Mouse (Mus musculus): ENCODE measurements around the gene Lgr4. TPM values are rescaled to one million over a fixed set of nuclear protein-coding genes. Genes with fewer than 3 reads are reported as not detected.

The Lgr4 gene
- polyA plus RNA-seq, 1 experiment from 2014 or later = 39.0 TPM

DNA sequence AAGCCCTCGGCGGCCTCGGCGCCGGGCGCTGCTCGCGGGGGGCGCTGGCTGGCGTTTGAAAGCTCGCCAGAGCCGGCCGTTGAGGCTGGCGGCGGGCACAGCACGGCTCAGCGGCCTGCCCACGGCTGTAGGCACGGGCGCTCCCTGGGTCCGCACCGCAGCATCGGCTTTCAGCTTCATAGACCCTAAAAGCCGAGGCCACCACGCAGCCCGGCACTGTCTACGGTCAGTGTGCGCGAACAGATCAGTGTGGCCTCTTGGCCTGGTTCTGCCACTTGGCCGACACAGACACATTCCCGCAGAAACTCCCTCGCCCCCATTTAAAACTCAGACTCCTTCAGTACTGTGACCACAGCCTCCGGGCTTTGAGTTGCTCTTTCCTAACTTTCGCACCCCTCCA, 26.4 kb upstream of the Lgr4 start:
- Histone ChIP-seq H3K27ac (ENCODE audit: low read length) (peak overlapping the region; percentile 84), H3K4me3 (ENCODE audit: low read depth, low read length) (peak overlapping the region; percentile 86), H3K9me3 (ENCODE audit: control insufficient read depth, low read depth, low read length) (peaks cover 4% of the 10 kb centered on the region; the same call in 1 of the 2 replicates), H3K27me3 (ENCODE audit: control insufficient read depth, insufficient read depth, low read length) (no peaks in the 10 kb centered on the region), H3K4me1 (ENCODE audit: control insufficient read depth, insufficient read depth, low read length) (peaks cover 13% of the 10 kb centered on the region), H3K9ac (replicated peaks; ENCODE audit: low read depth, low read length) (peak overlapping the region; percentile 87), H3K36me3 (ENCODE audit: control insufficient read depth, insufficient read depth, low read length) (peaks cover 17% of the 10 kb centered on the region), H3K4me2 (replicated peaks; ENCODE audit: low read depth, low read length) (peak overlapping the region; percentile 49)
- WGBS = under 1% methylated on average over 34 of the region's 34 CpGs
- ATAC-seq (ENCODE audit: insufficient number of reproducible peaks, insufficient read depth, low FRiP score, low read depth) = peak; percentile 80

DNA sequence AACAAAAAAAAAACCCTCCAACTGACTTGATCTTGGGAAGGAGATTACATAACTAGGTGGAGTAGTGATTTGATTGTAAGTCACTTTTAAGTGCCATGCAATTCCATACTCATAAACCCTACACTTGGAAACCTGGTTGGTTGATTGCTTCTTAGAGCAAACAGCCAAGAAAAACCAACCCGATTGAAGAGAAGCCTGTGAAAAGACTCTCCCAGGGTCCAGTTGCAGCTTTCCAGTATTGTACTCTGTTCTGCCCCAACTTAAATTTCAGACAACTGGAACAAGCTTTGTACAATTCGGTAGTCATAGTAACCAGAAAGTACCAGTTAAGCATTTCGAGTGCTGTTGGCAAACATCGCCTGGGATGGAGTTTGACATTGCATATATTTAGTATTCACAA, 26.0 kb upstream of the Lgr4 start:
- Histone ChIP-seq H3K36me3 (ENCODE audit: control insufficient read depth, insufficient read depth, low read length) (peaks cover 21% of the 10 kb centered on the region), H3K4me3 (ENCODE audit: low read depth, low read length) (peak overlapping the region; percentile 86), H3K27ac (ENCODE audit: low read length) (peak overlapping the region; percentile 84; the same call in 1 of the 2 replicates), H3K9ac (replicated peaks; ENCODE audit: low read depth, low read length) (peak overlapping the region; percentile 87), H3K9me3 (ENCODE audit: control insufficient read depth, low read depth, low read length) (peaks cover 4% of the 10 kb centered on the region; the same call in 1 of the 2 replicates), H3K4me2 (replicated peaks; ENCODE audit: low read depth, low read length) (peak overlapping the region; percentile 49), H3K4me1 (ENCODE audit: control insufficient read depth, insufficient read depth, low read length) (peaks cover 13% of the 10 kb centered on the region), H3K27me3 (ENCODE audit: control insufficient read depth, insufficient read depth, low read length) (no peaks in the 10 kb centered on the region)
- 32% methylated on average over 4 of the region's 4 CpGs for WGBS
- no peak for ATAC-seq (ENCODE audit: insufficient number of reproducible peaks, insufficient read depth, low FRiP score, low read depth)

DNA sequence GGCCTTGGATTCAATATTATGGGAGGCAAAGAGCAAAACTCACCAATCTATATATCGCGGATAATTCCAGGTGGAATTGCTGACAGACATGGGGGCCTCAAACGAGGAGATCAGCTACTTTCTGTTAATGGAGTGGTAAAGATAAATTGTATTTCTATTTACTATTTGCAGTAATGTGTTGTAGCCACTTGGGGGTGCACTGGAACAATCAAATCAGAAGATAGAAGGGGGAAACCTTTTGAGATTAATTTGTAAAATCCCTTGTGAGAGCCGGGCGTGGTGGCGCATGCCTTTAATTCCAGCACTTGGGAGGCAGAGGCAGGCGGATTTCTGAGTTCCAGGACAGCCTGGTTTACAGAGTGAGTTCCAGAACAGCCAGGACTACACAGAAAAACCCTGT, 21.1 kb upstream of the Lgr4 start:
- no peak for ATAC-seq (ENCODE audit: insufficient number of reproducible peaks, insufficient read depth, low FRiP score, low read depth)
- Histone ChIP-seq H3K27me3 (ENCODE audit: control insufficient read depth, insufficient read depth, low read length) (no peaks in the 10 kb centered on the region), H3K4me1 (ENCODE audit: control insufficient read depth, insufficient read depth, low read length) (peaks cover 13% of the 10 kb centered on the region), H3K9ac (replicated peaks; ENCODE audit: low read depth, low read length) (no peak overlapping the region), H3K36me3 (ENCODE audit: control insufficient read depth, insufficient read depth, low read length) (peaks cover 47% of the 10 kb centered on the region), H3K4me3 (ENCODE audit: low read depth, low read length) (no peak overlapping the region), H3K27ac (ENCODE audit: low read length) (no peak overlapping the region), H3K9me3 (ENCODE audit: control insufficient read depth, low read depth, low read length) (no peaks in the 10 kb centered on the region), H3K4me2 (replicated peaks; ENCODE audit: low read depth, low read length) (no peak overlapping the region)
- WGBS = 87% methylated on average over 7 of the region's 7 CpGs

DNA sequence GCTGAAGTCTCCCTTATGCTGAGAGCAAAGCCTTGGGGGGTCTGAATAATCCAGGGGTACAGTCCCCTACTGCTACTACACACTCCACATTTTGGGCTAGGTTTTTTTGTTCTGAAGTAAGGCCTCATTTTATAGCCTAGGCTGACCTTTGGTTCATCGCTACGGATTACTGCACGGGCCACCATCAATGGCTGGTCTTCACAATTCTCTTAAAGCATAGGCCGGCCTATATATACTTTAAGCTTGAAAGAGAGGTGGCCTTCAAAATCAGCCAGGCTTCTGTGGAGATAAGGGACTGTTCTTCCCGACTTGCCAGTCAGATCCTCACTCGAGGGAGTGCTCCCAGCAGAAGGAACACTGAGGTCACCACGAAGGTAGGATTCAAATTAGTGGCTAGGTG, 14.6 kb upstream of the Lgr4 start:
- Histone ChIP-seq H3K4me3 (ENCODE audit: low read depth, low read length) (no peak overlapping the region), H3K4me1 (ENCODE audit: control insufficient read depth, insufficient read depth, low read length) (no peaks in the 10 kb centered on the region), H3K4me2 (replicated peaks; ENCODE audit: low read depth, low read length) (no peak overlapping the region), H3K9me3 (ENCODE audit: control insufficient read depth, low read depth, low read length) (no peaks in the 10 kb centered on the region), H3K27me3 (ENCODE audit: control insufficient read depth, insufficient read depth, low read length) (no peaks in the 10 kb centered on the region), H3K36me3 (ENCODE audit: control insufficient read depth, insufficient read depth, low read length) (peaks cover 14% of the 10 kb centered on the region), H3K9ac (replicated peaks; ENCODE audit: low read depth, low read length) (no peak overlapping the region), H3K27ac (ENCODE audit: low read length) (no peak overlapping the region)
- 76% methylated on average over 7 of the region's 7 CpGs for WGBS
- ATAC-seq (ENCODE audit: insufficient number of reproducible peaks, insufficient read depth, low FRiP score, low read depth) = no peak

DNA sequence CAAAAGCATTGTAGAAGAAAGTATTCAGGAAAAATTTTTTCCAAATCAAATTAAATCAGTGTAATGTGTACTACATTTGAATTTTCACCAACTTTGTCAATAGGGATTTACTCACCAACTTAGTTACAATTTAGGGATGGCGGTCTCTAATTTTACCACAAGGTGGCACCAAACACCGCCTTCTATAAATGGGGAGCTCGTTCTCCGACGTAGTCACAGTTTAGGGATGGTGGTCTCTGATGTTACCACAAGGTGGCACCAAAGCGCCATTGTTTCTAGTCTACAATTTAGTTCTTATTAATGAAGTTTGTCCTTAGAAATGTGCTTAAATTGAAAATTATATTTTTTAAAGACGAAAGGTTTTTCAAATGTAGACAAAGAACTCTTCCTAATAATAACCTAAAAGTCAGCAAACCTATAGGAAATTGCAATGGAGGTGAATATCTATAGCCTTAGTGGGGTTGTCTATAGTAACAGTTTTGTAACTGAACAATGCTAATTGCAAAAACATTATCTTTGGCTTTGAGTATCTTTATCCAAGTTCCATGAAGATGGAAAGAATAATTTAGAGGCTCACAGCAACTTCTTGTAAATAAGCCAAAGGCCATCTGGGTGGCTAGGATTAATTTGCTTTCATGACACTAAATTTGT, 13.2 kb upstream of the Lgr4 start:
- 0 out of 2 replicates have a peak, but pooled peaks have one; percentile 43 for ATAC-seq (ENCODE audit: insufficient number of reproducible peaks, insufficient read depth, low FRiP score, low read depth)

DNA sequence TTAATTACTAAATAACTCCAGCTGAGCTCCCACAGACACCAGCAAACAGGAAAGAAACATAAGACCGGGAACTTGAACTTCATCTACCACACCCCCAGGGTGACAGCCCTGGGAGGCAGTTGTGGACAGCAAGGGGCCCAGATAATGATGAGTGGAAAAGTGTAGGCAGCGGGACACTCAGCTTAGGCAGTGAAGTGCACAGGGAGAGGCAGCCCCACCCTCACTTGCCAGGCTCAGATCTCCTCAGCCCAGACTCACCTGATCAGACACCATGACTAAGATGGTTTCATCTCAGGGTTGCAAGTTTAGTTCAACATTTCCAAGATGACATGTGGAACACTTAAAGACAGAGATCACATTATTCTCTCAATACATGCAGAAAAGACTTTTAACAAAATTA, 8.3 kb upstream of the Lgr4 start:
- no peak overlapping the region for H3K9ac ChIP-seq (replicated peaks; ENCODE audit: low read depth, low read length)
- H3K4me2 ChIP-seq (replicated peaks; ENCODE audit: low read depth, low read length) = no peak overlapping the region
- H3K27me3 ChIP-seq (ENCODE audit: control insufficient read depth, insufficient read depth, low read length) = no peaks in the 10 kb centered on the region
- H3K9me3 ChIP-seq (ENCODE audit: control insufficient read depth, low read depth, low read length) = no peaks in the 10 kb centered on the region
- no peaks in the 10 kb centered on the region for H3K36me3 ChIP-seq (ENCODE audit: control insufficient read depth, insufficient read depth, low read length)
- 67% methylated on average over 2 of the region's 2 CpGs for WGBS
- H3K4me1 ChIP-seq (ENCODE audit: control insufficient read depth, insufficient read depth, low read length) = no peaks in the 10 kb centered on the region
- no peak overlapping the region for H3K27ac ChIP-seq (ENCODE audit: low read length)
- no peak overlapping the region for H3K4me3 ChIP-seq (ENCODE audit: low read depth, low read length)
- no peak for ATAC-seq (ENCODE audit: insufficient number of reproducible peaks, insufficient read depth, low FRiP score, low read depth)

More for the DNA sequence above, 13.2 kb upstream of the Lgr4 start:
- Histone ChIP-seq H3K9me3 (ENCODE audit: control insufficient read depth, low read depth, low read length) (no peaks in the 10 kb centered on the region), H3K9ac (replicated peaks; ENCODE audit: low read depth, low read length) (no peak overlapping the region), H3K36me3 (ENCODE audit: control insufficient read depth, insufficient read depth, low read length) (peaks cover 3% of the 10 kb centered on the region; the same call in 1 of the 2 replicates), H3K27me3 (ENCODE audit: control insufficient read depth, insufficient read depth, low read length) (no peaks in the 10 kb centered on the region), H3K4me3 (ENCODE audit: low read depth, low read length) (no peak overlapping the region), H3K27ac (ENCODE audit: low read length) (no peak overlapping the region), H3K4me1 (ENCODE audit: control insufficient read depth, insufficient read depth, low read length) (no peaks in the 10 kb centered on the region), H3K4me2 (replicated peaks; ENCODE audit: low read depth, low read length) (no peak overlapping the region)
- under 1% methylated on average over 7 of the region's 7 CpGs for WGBS

DNA sequence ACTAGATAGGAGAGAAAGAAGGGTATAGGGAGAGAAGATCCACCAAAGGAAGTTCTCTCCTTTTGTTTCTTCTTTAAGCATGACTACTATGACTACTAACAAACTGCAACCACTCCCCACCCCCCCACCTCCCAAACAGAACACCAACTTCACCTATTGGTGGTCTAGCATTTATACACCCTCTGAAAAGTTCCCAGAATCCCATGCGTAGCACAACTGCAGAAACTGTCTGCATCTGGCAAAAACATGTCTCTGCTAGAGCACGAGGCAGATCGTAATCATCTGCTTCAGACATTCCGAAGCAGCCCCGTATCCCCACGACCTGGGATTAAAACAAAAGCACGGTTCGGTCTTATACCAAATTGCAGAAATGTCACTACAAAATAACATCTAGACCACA, 5.2 kb upstream of the Lgr4 start:
- H3K36me3 ChIP-seq (ENCODE audit: control insufficient read depth, insufficient read depth, low read length) = no peaks in the 10 kb centered on the region
- H3K27ac ChIP-seq (ENCODE audit: low read length) = no peak overlapping the region
- 92% methylated on average over 8 of the region's 8 CpGs for WGBS
- no peak overlapping the region for H3K9ac ChIP-seq (replicated peaks; ENCODE audit: low read depth, low read length)
- no peaks in the 10 kb centered on the region for H3K27me3 ChIP-seq (ENCODE audit: control insufficient read depth, insufficient read depth, low read length)
- no peak overlapping the region for H3K4me3 ChIP-seq (ENCODE audit: low read depth, low read length)
- no peak for ATAC-seq (ENCODE audit: insufficient number of reproducible peaks, insufficient read depth, low FRiP score, low read depth)
- 0 out of 2 replicates have a peak, but pooled peaks cover 3% of the 10 kb centered on the region for H3K4me1 ChIP-seq (ENCODE audit: control insufficient read depth, insufficient read depth, low read length)
- no peaks in the 10 kb centered on the region for H3K9me3 ChIP-seq (ENCODE audit: control insufficient read depth, low read depth, low read length)
- H3K4me2 ChIP-seq (replicated peaks; ENCODE audit: low read depth, low read length) = no peak overlapping the region

DNA sequence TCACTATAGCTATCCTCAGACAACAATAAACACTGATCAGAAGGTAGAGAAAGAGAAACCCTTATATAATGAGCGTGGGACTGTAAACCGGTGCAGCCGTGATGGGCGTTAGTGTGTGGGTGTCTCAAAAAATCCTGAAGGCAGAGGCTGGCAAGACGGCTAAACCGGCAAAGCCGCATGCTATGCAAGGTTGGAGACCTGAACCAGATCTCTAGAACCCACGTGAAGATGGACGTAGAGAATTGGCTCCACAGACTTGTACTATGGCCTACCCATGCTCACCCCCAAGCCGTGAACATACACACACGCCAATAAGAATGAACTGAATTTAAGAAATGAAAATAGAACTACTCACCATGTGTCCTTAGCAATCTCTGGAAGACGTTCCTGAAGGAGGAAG, 4.7 kb upstream of the Lgr4 start:
- 0 out of 2 replicates have a peak, but pooled peaks cover 3% of the 10 kb centered on the region for H3K4me1 ChIP-seq (ENCODE audit: control insufficient read depth, insufficient read depth, low read length)
- no peaks in the 10 kb centered on the region for H3K9me3 ChIP-seq (ENCODE audit: control insufficient read depth, low read depth, low read length)
- H3K27me3 ChIP-seq (ENCODE audit: control insufficient read depth, insufficient read depth, low read length) = no peaks in the 10 kb centered on the region
- ATAC-seq (ENCODE audit: insufficient number of reproducible peaks, insufficient read depth, low FRiP score, low read depth) = no peak
- H3K36me3 ChIP-seq (ENCODE audit: control insufficient read depth, insufficient read depth, low read length) = no peaks in the 10 kb centered on the region
- no peak overlapping the region for H3K4me2 ChIP-seq (replicated peaks; ENCODE audit: low read depth, low read length)
- no peak overlapping the region for H3K27ac ChIP-seq (ENCODE audit: low read length)
- H3K4me3 ChIP-seq (ENCODE audit: low read depth, low read length) = no peak overlapping the region
- 88% methylated on average over 12 of the region's 12 CpGs for WGBS
- H3K9ac ChIP-seq (replicated peaks; ENCODE audit: low read depth, low read length) = no peak overlapping the region

DNA sequence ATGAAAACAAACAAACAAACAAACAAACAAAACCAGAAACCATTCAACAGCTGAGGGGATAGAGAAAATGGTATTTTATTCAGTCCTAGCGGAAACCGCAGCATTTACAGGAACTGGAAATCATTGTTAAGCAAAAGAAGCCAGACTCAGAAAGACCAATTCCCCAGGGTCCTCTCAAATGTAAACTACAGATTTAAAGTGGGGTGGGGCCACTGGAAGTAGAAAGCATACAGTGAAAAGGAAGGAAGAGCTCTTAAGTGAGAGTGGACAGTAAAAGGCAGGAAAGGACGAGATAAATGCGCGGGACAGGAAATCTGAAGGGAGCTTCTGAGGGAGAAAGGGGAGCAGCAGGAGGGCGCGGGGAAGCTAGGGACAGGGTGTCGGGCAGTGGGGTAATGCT, 4.2 kb upstream of the Lgr4 start:
- Histone ChIP-seq H3K36me3 (ENCODE audit: control insufficient read depth, insufficient read depth, low read length) (no peaks in the 10 kb centered on the region), H3K9ac (replicated peaks; ENCODE audit: low read depth, low read length) (no peak overlapping the region), H3K4me1 (ENCODE audit: control insufficient read depth, insufficient read depth, low read length) (0 out of 2 replicates have a peak, but pooled peaks cover 3% of the 10 kb centered on the region), H3K27ac (ENCODE audit: low read length) (no peak overlapping the region), H3K4me2 (replicated peaks; ENCODE audit: low read depth, low read length) (no peak overlapping the region), H3K4me3 (ENCODE audit: low read depth, low read length) (no peak overlapping the region), H3K27me3 (ENCODE audit: control insufficient read depth, insufficient read depth, low read length) (no peaks in the 10 kb centered on the region), H3K9me3 (ENCODE audit: control insufficient read depth, low read depth, low read length) (no peaks in the 10 kb centered on the region)
- no peak for ATAC-seq (ENCODE audit: insufficient number of reproducible peaks, insufficient read depth, low FRiP score, low read depth)
- WGBS = 63% methylated on average over 8 of the region's 8 CpGs

Data from stomach, embryonic 14.5 days (tissue).